Mouse (Mus musculus) right cerebral cortex, adult 2 months (tissue): ENCODE measurements around the gene Bglap2.
"Not testable (repeated sequence)": the region's sequence is repeated elsewhere in the genome, so short reads cannot be mapped to it uniquely, and the experiment has no call there.

Source experiments
- DNase-seq, 2 experiments: peaks; one replicate each; pipeline ENCODE4 v3.0.0; 2021 to 2022; ENCODE audit warnings: low spot score in 2 of 2

The Bglap2 gene

GRCm38 (mm10) chr3:88393776-88394375 lies 15.4 kb upstream of the Bglap2 start:
- no peak for DNase-seq

- DNase-seq, result no peak
Observed at GRCm38 (mm10) chr3:88384364-88384763, 5.9 kb upstream of the Bglap2 start, which contains the start of gene Bglap. Gene Bglap, minus strand, starts transcription at chr3:88384464.

- DNase-seq, result not testable (repeated sequence)
Observed at GRCm38 (mm10) chr3:88382383-88382782, 3.9 kb upstream of the Bglap2 start.

DNA sequence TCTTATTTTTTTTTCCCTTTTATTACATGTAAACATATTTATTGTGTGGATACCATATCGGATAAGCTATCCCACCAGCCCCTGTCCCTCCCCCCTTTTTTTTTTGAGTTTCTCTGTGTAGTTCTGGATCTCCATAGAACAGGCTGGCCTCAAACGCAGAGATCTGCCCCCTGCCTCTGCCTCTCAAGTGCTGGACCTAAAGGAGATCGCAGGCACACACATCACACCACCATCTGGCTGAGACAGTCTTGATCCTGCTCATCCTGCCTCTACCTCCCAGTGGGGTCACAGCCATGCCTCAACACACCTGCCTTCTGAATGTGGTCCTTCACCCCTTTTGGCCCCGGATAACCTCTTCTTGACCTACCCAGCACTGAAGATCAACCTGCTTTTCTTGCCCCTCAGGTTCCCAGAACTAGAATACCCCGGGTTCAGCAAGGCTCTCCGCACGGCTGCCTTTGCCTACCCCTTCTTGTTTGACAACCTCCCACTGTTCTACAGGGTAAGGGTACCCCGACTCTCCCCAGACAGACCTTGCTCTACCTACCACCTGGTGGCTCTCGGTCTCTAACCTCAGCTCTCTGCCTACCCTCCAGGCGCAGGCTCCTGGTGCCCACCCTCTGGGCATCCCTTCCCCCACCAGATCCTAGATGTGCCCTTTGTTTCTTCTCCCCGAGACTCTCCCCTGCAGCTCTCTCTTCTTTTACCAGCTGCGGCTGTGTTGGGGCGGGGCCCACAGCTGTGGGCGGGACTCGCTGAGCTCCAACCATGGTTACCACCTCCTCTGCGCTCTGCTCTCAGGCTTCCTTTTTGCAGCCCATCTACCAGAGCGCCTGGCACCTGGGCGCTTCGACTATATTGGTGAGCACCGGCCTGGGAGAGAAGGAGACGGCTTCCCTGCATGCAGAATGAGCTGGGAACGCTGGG lies 3.2 kb upstream of the Bglap2 start:
- DNase-seq, result not testable (repeated sequence)

DNA sequence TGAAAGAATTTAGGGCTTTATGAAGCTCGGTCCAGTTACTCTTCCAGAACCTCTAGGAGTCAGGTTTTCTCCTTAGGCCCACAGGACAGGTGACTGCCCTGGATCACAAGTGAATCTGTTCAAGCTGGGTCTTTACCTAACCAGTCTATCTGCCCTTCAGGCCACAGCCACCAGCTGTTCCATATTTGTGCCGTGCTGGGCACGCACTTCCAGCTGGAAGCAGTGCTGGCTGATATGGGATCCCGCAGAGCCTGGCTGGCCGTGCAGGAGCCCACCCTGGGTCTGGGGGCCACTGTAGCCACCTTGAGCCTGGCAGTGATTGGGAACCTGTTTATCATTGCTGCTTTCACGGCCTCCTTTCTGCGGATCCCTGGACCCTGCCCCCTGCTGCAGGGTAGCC lies 1.9 kb downstream of the Bglap2 start:
- not testable (repeated sequence) for DNase-seq

DNA sequence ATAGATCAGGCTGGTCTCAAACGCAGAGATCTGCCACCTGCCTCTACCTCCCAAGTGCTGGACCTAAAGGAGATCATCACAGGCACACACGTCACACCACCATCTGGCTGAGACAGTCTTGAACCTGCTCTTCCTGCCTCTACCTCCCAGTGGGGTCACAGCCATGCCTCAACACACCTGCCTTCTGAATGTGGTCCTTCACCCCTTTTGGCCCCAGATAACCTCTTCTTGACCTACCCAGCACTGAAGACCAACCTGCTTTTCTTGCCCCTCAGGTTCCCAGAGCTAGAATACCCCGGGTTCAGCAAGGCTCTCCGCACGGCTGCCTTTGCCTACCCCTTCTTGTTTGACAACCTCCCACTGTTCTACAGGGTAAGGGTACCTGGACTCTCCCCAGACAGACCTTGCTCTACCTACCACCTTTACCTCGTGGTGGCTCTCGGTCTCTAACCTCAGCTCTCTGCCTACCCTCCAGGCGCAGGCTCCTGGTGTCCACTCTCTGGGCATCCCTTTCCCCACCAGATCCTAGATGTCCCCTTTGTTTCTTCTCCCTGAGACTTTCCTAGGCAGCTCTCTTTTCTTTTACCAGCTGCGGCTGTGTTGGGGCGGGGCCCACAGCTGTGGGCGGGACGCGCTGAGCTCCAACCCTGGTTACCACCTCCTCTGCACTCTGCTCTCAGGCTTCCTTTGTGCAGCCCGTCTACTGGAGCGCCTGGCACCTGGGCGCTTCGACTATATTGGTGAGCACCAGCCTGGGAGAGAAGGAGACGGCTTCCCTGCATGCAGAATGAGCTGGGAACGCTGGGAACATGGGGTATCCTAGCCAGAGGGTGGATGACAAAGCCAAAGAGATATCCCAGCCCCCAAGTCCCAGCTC lies 2.5 kb downstream of the Bglap2 start:
- DNase-seq, result not testable (repeated sequence)

GRCm38 (mm10) chr3:88372643-88373042 lies 5.9 kb downstream of the Bglap2 start, which contains the start of gene Bglap3:
Gene Bglap3, minus strand, starts transcription at chr3:88372743.
- DNase-seq, result not testable (repeated sequence)

- not testable (repeated sequence) for DNase-seq
Observed at GRCm38 (mm10) chr3:88368511-88368910, 10.0 kb downstream of the Bglap2 start.

DNA sequence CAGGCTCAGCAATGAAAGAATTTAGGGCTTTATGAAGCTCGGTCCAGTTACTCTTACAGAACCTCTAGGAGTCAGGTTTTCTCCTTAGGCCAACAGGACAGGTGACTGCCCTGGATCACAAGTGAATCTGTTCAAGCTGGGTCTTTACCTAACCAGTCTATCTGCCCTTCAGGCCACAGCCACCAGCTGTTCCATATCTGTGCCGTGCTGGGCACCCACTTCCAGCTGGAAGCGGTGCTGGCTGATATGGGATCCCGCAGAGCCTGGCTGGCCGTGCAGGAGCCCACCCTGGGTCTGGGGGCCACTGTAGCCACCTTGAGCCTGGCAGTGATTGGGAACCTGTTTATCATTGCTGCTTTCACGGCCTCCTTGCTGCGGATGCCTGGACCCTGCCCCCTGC lies 11.0 kb downstream of the Bglap2 start:
- not testable (repeated sequence) for DNase-seq

GRCm38 (mm10) chr3:88366830-88367428 lies 11.6 kb downstream of the Bglap2 start:
- peak; percentile 67 to 69 for DNase-seq

GRCm38 (mm10) chr3:88365705-88366361 lies 12.7 kb downstream of the Bglap2 start:
- DNase-seq, result peak in 1 of 2 experiments; percentile 38

- no peak for DNase-seq
Observed at GRCm38 (mm10) chr3:88364337-88364736, 14.2 kb downstream of the Bglap2 start, which contains the start of gene Paqr6. Gene Paqr6, plus strand, starts transcription at chr3:88364584.

- DNase-seq, result peak in 1 of 2 experiments; percentile 35
Observed at GRCm38 (mm10) chr3:88363700-88364099, 14.8 kb downstream of the Bglap2 start.

- DNase-seq, result no peak
Observed at GRCm38 (mm10) chr3:88361612-88362313, 16.7 kb downstream of the Bglap2 start.

GRCm38 (mm10) chr3:88361096-88361495 lies 17.4 kb downstream of the Bglap2 start:
- DNase-seq, result no peak

DNA sequence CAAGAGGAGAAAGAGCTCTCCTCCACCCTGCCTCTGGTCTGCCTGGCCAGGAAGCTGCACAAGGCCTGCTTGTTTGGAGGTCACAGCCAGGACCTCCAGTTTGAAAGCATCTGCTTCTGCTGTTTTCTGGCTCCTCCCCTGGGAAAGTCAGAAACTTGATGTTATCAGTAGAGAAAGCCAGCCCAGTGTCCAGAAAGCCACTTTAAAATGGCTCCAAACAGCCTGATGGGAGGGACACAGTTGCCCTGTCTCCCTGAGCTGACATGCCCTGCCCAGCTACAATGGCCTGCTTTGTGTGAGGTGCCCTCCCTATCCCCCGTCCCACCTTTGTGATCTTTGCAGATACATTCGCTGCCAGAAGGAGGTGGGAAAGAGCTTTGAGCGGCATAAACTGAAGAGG lies 18.5 kb downstream of the Bglap2 start:
- no peak for DNase-seq

GRCm38 (mm10) chr3:88359584-88359983 lies 18.9 kb downstream of the Bglap2 start:
- no peak for DNase-seq

GRCm38 (mm10) chr3:88354396-88355165 lies 23.9 kb downstream of the Bglap2 start:
- no peak for DNase-seq

- no peak for DNase-seq
Observed at GRCm38 (mm10) chr3:88352907-88353306, 25.6 kb downstream of the Bglap2 start.
